Mouse (Mus musculus) G1E (cell line): ENCODE results near the gene Rmdn3. TPM values are rescaled to one million over a fixed set of nuclear protein-coding genes. Genes with fewer than 3 reads are reported as not detected.
A peak's percentile ranks its signal among the peaks of the same experiment; 100 is the strongest.

Source experiments
- ATAC-seq: 2 replicates; pipeline ENCODE4 v1.8.0; 2016; ENCODE audit warnings: mild to moderate bottlenecking; ENCODE audit not compliant: insufficient number of reproducible peaks, poor library complexity, low FRiP score, severe bottlenecking; ENCODE audit errors: extremely low read depth
- DNase-seq: peaks from one replicate; pipeline ENCODE4 v3.0.0; 2012; ENCODE audit warnings: low spot score
- H3K27me3 ChIP-seq: 2 replicates; pipeline ENCODE4 v1.6.1; 2012; ENCODE audit warnings: mild to moderate bottlenecking, low read length, inconsistent platforms; ENCODE audit not compliant: insufficient read depth
- H3K36me3 ChIP-seq: replicated peaks from 2 replicates; pipeline ENCODE3; 2012; ENCODE audit warnings: mild to moderate bottlenecking, inconsistent platforms
- H3K4me1 ChIP-seq: 2 replicates; pipeline ENCODE4 v1.6.1; 2012; ENCODE audit warnings: low read depth, low read length, inconsistent platforms, mixed read lengths; ENCODE audit not compliant: insufficient read depth
- H3K4me3 ChIP-seq: 2 replicates; pipeline ENCODE4 v1.5.1; 2012; ENCODE audit warnings: low read depth, mild to moderate bottlenecking, inconsistent platforms, low read length, moderate library complexity, mixed read lengths
- H3K9me3 ChIP-seq: replicated peaks from 2 replicates; pipeline ENCODE4 v1.6.1; 2012; ENCODE audit warnings: inconsistent platforms
- CTCF ChIP-seq: IDR thresholded peaks from 2 replicates; pipeline ENCODE4 v1.5.1; 2012; ENCODE audit warnings: low read depth, low read length, inconsistent platforms, mixed read lengths
- GATA1 ChIP-seq: IDR thresholded peaks from 2 replicates; pipeline ENCODE4 v1.6.1; 2012; ENCODE audit warnings: borderline replicate concordance, low read length, inconsistent platforms, mixed read lengths
- GATA2 ChIP-seq: IDR thresholded peaks from 2 replicates; pipeline ENCODE4 v1.6.1; 2012; ENCODE audit warnings: low read depth, low read length, inconsistent platforms, borderline replicate concordance
- POLR2AphosphoS5 ChIP-seq: IDR thresholded peaks from 2 replicates; pipeline ENCODE4 v1.6.1; 2012; ENCODE audit warnings: low read depth, low read length, inconsistent platforms; ENCODE audit not compliant: insufficient replicate concordance
- TAL1 ChIP-seq: conservative IDR thresholded peaks from 2 replicates; pipeline ENCODE4 v1.6.1; 2012; ENCODE audit warnings: low read depth, low read length, inconsistent platforms, mixed read lengths
- polyA plus RNA-seq: library from polyadenylated mRNA; stranded (reverse); fragments of >175 nt; gene quantifications from 2 replicates; pipeline ENCODE4 v1.2.3, GENCODE M21; 2012
- total RNA-seq, 2 experiments: library from RNA; stranded (forward) in 1 of 2; stranded (reverse) in 1 of 2; fragments of 200-1000 nt in 1 of 2; fragments of >200 nt in 1 of 2; fragmentation: Nextera tagmentation in 1 of 2; gene quantifications; 2 replicates each; pipeline ENCODE4 v1.2.3; 2014 to 2017

Gene Rmdn3
- total and polyA plus RNA-seq, 3 experiments = 54.9 to 95.9 (median 77.4) TPM

- Histone ChIP-seq H3K9me3 (no peaks in the 10 kb centered on the region), H3K36me3 (peaks cover 8% of the 10 kb centered on the region), H3K27me3 (no peaks in the 10 kb centered on the region), H3K4me3 (no peak overlapping the region; the same call in 1 of the 2 replicates), H3K4me1 (peaks cover 25% of the 10 kb centered on the region)
- no peak for ATAC-seq
- peak; percentile 30 for DNase-seq
- TF ChIP-seq GATA2 = no peak
- TF ChIP-seq GATA1 = no peak
- TF ChIP-seq POLR2AphosphoS5 = no peak
- TF ChIP-seq CTCF = no peak
- no peak for TF ChIP-seq TAL1
Observed at GRCm38 (mm10) chr2:119196316-119197108, 39.7 kb upstream of the Rmdn3 start.

DNA sequence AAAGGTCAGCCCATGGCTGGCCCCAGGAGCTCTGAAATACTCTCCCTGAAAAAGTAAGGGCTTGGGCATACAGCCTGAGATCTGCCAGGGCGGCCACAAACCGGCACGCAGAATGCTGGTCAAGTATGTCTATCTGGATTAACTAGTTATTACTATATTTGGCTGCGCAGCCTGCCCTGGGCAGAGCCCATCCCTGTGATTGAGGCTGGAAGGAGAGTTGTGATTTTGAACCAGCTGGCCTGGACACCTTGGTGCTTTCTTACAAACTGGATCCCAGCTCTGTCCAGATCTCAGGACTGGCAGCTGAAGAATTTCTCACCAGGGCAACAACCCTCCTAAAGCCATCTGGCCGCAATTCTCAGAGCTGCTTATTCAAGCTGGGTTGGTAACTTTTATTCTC, 37.3 kb upstream of the Rmdn3 start:
- DNase-seq (no peak), ATAC-seq (no peak)
- Histone ChIP-seq H3K27me3 (no peaks in the 10 kb centered on the region), H3K9me3 (no peaks in the 10 kb centered on the region), H3K36me3 (peaks cover 9% of the 10 kb centered on the region), H3K4me3 (no peak overlapping the region), H3K4me1 (peaks cover 37% of the 10 kb centered on the region)
- TF ChIP-seq TAL1 (no peak), GATA2 (no peak), GATA1 (no peak), POLR2AphosphoS5 (no peak), CTCF (no peak)

- TF ChIP-seq TAL1 (no peak), GATA2 (no peak), GATA1 (no peak), CTCF (no peak), POLR2AphosphoS5 (no peak)
- ATAC-seq (no peak), DNase-seq (no peak)
- Histone ChIP-seq H3K36me3 (peaks cover 16% of the 10 kb centered on the region), H3K27me3 (no peaks in the 10 kb centered on the region), H3K4me3 (no peak overlapping the region), H3K4me1 (peaks cover 26% of the 10 kb centered on the region), H3K9me3 (no peaks in the 10 kb centered on the region)
Observed at GRCm38 (mm10) chr2:119190969-119191368, 34.1 kb upstream of the Rmdn3 start.

DNA sequence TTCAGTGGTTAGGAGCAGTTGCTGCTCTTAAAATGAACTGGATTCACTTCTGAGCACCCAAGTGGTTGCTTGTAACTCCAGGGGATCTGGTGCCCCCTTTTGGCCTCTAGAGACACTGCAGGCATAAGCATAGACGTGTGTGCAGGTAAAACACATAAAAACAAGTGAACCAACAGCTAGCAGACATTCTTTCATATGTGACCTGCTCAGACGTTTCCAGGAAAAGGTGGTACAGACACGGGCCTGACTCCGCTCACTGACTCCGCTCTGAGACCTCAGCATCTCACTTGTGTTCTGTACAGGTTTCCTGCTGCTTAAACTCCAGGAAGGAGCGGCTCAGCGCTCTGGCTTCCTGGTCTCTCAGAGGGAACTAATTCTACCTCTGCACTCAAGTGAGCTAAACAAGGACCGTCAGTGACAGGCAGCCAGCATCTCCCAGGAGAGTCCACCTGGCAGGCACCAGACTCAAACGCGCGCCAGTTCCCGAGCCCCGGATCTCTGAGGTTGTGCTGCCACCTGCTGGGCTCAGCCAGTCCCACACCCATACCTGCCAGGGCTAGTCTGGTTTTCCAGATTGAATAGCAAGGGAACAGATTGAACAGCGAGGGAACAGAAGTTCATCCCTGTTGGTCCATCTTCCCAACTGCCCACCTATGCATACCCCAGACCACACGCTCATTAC, 32.3 kb upstream of the Rmdn3 start:
- peak; percentile 57 for ATAC-seq
- Histone ChIP-seq H3K27me3 (no peaks in the 10 kb centered on the region), H3K36me3 (peaks cover 33% of the 10 kb centered on the region), H3K4me1 (peaks cover 21% of the 10 kb centered on the region), H3K9me3 (no peaks in the 10 kb centered on the region), H3K4me3 (peak overlapping the region; percentile 66; the same call in 1 of the 2 replicates)
- peak; percentile 71 for DNase-seq
- TF ChIP-seq GATA2 (no peak), CTCF (peak; percentile 79)

DNA sequence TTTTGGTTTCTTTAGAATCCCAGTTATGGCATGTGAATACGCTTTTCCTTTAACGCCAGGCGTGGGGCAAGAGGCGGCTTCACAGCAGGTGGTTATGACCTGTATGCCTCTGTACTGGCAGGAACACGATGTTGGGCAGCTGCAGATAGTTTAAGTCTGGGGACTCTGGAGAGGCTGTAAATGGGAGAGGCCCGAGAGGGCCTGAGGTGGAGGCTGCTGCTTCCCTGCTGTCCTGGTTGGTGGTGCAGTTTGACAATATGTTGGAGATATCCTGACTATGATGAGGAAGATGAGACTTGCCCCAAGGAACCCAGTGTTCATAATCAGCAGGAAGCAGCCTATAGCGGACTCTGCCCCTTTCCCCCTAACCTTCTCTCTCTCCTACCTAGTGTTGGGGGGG, 26.1 kb upstream of the Rmdn3 start:
- Histone ChIP-seq H3K9me3 (no peaks in the 10 kb centered on the region), H3K36me3 (peaks cover 80% of the 10 kb centered on the region), H3K27me3 (no peaks in the 10 kb centered on the region), H3K4me1 (no peaks in the 10 kb centered on the region), H3K4me3 (no peak overlapping the region)
- no peak for TF ChIP-seq GATA2
- no peak for ATAC-seq
- no peak for DNase-seq

- TF ChIP-seq GATA2 (no peak), GATA1 (no peak)
- ATAC-seq = no peak
- Histone ChIP-seq H3K27me3 (no peaks in the 10 kb centered on the region), H3K4me3 (no peak overlapping the region), H3K4me1 (peaks cover 20% of the 10 kb centered on the region), H3K36me3 (peaks cover 80% of the 10 kb centered on the region), H3K9me3 (no peaks in the 10 kb centered on the region)
- DNase-seq = no peak
Observed at GRCm38 (mm10) chr2:119177384-119177939, 20.6 kb upstream of the Rmdn3 start.
